Mouse (Mus musculus) adrenal gland, postnatal 10 days (tissue): ENCODE data around the gene Batf. TPM values are rescaled to one million over a fixed set of nuclear protein-coding genes. Genes with fewer than 3 reads are reported as not detected.

Source experiments
- DNase-seq: peaks from one replicate; pipeline ENCODE4 v3.0.0; 2021; ENCODE audit warnings: mixed read lengths
- microRNA-seq: library from miRNA; unstranded; fragments of <30 nt; microRNA quantifications from one replicate; pipeline ENCODE4 v1.2.0, GENCODE M21; 2021
- total RNA-seq, 2 experiments: library from RNA; stranded (reverse); gene quantifications; 2 replicates each; pipeline ENCODE4 v1.2.3; 2021

Gene Batf
- total RNA-seq, 2 experiments from 2014 or later, result 1.2 to 1.6 TPM

GRCm38 (mm10) chr12:85728181-85728580 lies 41.7 kb downstream of the Batf start:
- no peak for DNase-seq

GRCm38 (mm10) chr12:85729022-85729944 lies 42.8 kb downstream of the Batf start:
- DNase-seq, result peak; percentile 85

GRCm38 (mm10) chr12:85729945-85730290 lies 43.4 kb downstream of the Batf start:
- peak; percentile 79 for DNase-seq

GRCm38 (mm10) chr12:85736203-85736602 lies 49.7 kb downstream of the Batf start:
- peak; percentile 52 for DNase-seq

- no peak for DNase-seq
These were observed 50.5 kb downstream of the Batf start for GRCm38 (mm10) chr12:85736960-85737359.

- peak; percentile 89 for DNase-seq
These were observed 59.6 kb downstream of the Batf start, which contains the start of gene Flvcr2 for GRCm38 (mm10) chr12:85745827-85746695. TSS of gene Flvcr2 (plus strand) at chr12:85746539.

- no peak for DNase-seq
These were observed 60.3 kb downstream of the Batf start for GRCm38 (mm10) chr12:85746696-85747219.

- no peak for DNase-seq
These were observed 60.9 kb downstream of the Batf start for GRCm38 (mm10) chr12:85747343-85747742.

GRCm38 (mm10) chr12:85749861-85750260 lies 63.4 kb downstream of the Batf start:
- no peak for DNase-seq

- no peak for DNase-seq
These were observed 65.6 kb downstream of the Batf start for GRCm38 (mm10) chr12:85752116-85752515.

GRCm38 (mm10) chr12:85753223-85753622 lies 66.8 kb downstream of the Batf start:
- no peak for DNase-seq

GRCm38 (mm10) chr12:85754611-85755265 lies 68.3 kb downstream of the Batf start:
- DNase-seq, result no peak

GRCm38 (mm10) chr12:85756455-85756854 lies 70.0 kb downstream of the Batf start:
- DNase-seq, result no peak

- no peak for DNase-seq
These were observed 70.6 kb downstream of the Batf start for GRCm38 (mm10) chr12:85757074-85757473.

Small RNA genes within 50 kb of the gene (microRNA-seq; reads per million reads assigned to microRNA genes)
- not detected for gene Gm47285

Other genes starting within 250 kb of the Batf start
- gene Fos, start 212.8 kb upstream of the Batf start, total RNA-seq, result 10 to 100 TPM in 1 of 2 experiments, 1 to 10 TPM in 1; 5.8 to 25.4 TPM
- gene Jdp2, start 87.6 kb upstream of the Batf start, total RNA-seq, result 10 to 100 TPM; 13.1 to 23.6 TPM
- 1 to 10 TPM; 5.2 to 7.1 TPM for gene Flvcr2, start 59.9 kb downstream of the Batf start, total RNA-seq
- 10 to 100 TPM; 31.6 to 34.4 TPM for gene Erg28, start 137.9 kb downstream of the Batf start, total RNA-seq
- gene Ttll5, start 138.0 kb downstream of the Batf start, total RNA-seq, result 10 to 100 TPM; 13.1 to 24.7 TPM